Comparison of ENCODE assay signal across 8 mouse cellular contexts in genomic region chr16:5233418-5234313, GRCm38 (mm10). TPM values are rescaled to one million over a fixed set of nuclear protein-coding genes. Genes with fewer than 3 reads are reported as not detected.
A peak's percentile ranks its signal among the peaks of the same experiment; 100 is the strongest.
DNase-seq lines count a peak whose midpoint lies in the region; ATAC-seq and TF ChIP-seq lines count a peak whose summit lies in the region.

Gene Alg1 (plus strand): TSS chr16:5233621.

- peak; percentile 96 for DNase-seq in ES-E14 (ENCODE audit: low read depth, low spot score)
- peak; percentile 94 for DNase-seq in cerebellum, adult 11-12 months
- peak; percentile 91 for DNase-seq in heart, postnatal 25 days (ENCODE audit: low spot score)
- peak; percentile 91 to 95 for DNase-seq in layer of hippocampus, adult 18-20 months (ENCODE audit: low spot score in 2 of 2)
- peak; percentile 94 for DNase-seq in lung, adult 2 months
- DNase-seq in thymus, adult 18-20 months = peak; percentile 81 to 87

- in situ Hi-C loops in ES-E14 (cut with MboI; ENCODE audit: low sequenced_read_pairs in 2 of 2, unreplicated experiment in 2 of 2) = no loop called here

- peaks cover 6% of the 10 kb centered on the region; the same call in 1 of the 2 replicates for H3K36me3 ChIP-seq in ES-E14 (ENCODE audit: control insufficient read depth, insufficient read depth, low read length, poor library complexity, severe bottlenecking)
- H3K36me3 ChIP-seq in forebrain, embryonic 15.5 days = no peaks in the 10 kb centered on the region

- H3K4me3 ChIP-seq in ES-E14 (ENCODE audit: insufficient read depth in 1 of 2, low read depth in 1 of 2, low read length in 2 of 2, poor library complexity in 1 of 2, severe bottlenecking in 1 of 2) = peak within 1 kb of the TSS; percentile 90 to 98
- peak within 1 kb of the TSS; percentile 77 for H3K4me3 ChIP-seq in forebrain, embryonic 15.5 days
- peak within 1 kb of the TSS; percentile 89 for H3K4me3 ChIP-seq in lung, adult 2 months (replicated peaks; ENCODE audit: extremely low read depth, low read depth, low read length)

- intact Hi-C loops in heart, postnatal 25 days (cut with DNase I) = no loop called here

- peak; percentile 97 for ATAC-seq in forebrain, embryonic 15.5 days (replicated peaks)
- peak; percentile 81 for ATAC-seq in neutrophil, adult 5-6 weeks (ENCODE audit: extremely low read depth, insufficient number of reproducible peaks, low FRiP score, poor library complexity, severe bottlenecking)

- 3% methylated on average over 47 of the region's 47 CpGs for WGBS in forebrain, embryonic 15.5 days
- WGBS in lung, adult 2 months = 2% methylated on average over 47 of the region's 47 CpGs

- H3K27ac ChIP-seq in ES-E14 (ENCODE audit: insufficient read depth, low read depth, low read length, poor library complexity, severe bottlenecking) = peak within 1 kb of the TSS; percentile 28; the same call in 1 of the 2 replicates
- H3K27ac ChIP-seq in forebrain, embryonic 15.5 days (replicated peaks) = peak within 1 kb of the TSS; percentile 61

- TF ChIP-seq CTCF in lung, adult 2 months (IDR thresholded peaks at IDR 0.05; ENCODE audit: insufficient read depth, low read length) = no peak

- H3K27me3 ChIP-seq in forebrain, embryonic 15.5 days = no peaks in the 10 kb centered on the region

- TF ChIP-seq POLR2A in lung, adult 2 months (IDR thresholded peaks at IDR 0.05; ENCODE audit: borderline replicate concordance, extremely low read depth, low read depth, low read length) = peak; percentile 99

- no peaks in the 10 kb centered on the region for H3K9me3 ChIP-seq in ES-E14 (ENCODE audit: control insufficient read depth, insufficient read depth, low read depth, low read length)
- H3K9me3 ChIP-seq in forebrain, embryonic 15.5 days = no peaks in the 10 kb centered on the region

- H3K9ac ChIP-seq in ES-E14 (ENCODE audit: insufficient read depth, low read depth, low read length, poor library complexity, severe bottlenecking) = peak within 1 kb of the TSS; percentile 98
- peak within 1 kb of the TSS; percentile 70 for H3K9ac ChIP-seq in forebrain, embryonic 15.5 days (replicated peaks)

- no peaks in the 10 kb centered on the region for H3K4me1 ChIP-seq in ES-E14 (ENCODE audit: control insufficient read depth in 2 of 2, insufficient read depth in 2 of 2, low read length in 2 of 2, poor library complexity in 1 of 2)
- peaks cover 12% of the 10 kb centered on the region for H3K4me1 ChIP-seq in forebrain, embryonic 15.5 days
- 0 out of 2 replicates have a peak, but pooled peaks cover 3% of the 10 kb centered on the region for H3K4me1 ChIP-seq in lung, adult 2 months (ENCODE audit: control insufficient read depth, insufficient read depth, low read length)

- H3K4me2 ChIP-seq in forebrain, embryonic 15.5 days (replicated peaks) = peak within 1 kb of the TSS; percentile 75

TF ChIP-seq in ES-E14, 5 proteins besides CTCF, POLR2A, EP300 and RAD21:
- TF ChIP-seq ZNF384 (IDR thresholded peaks at IDR 0.05; ENCODE audit: low read depth, low read length) (no peak), MAFK (IDR thresholded peaks at IDR 0.05; ENCODE audit: insufficient read depth, low read depth, low read length) (no peak), ZC3H11A (IDR thresholded peaks at IDR 0.05; ENCODE audit: borderline replicate concordance, low read depth, low read length) (no peak), HCFC1 (IDR thresholded peaks at IDR 0.05; ENCODE audit: borderline replicate concordance, insufficient read depth, low read length) (no peak), CHD2 (IDR thresholded peaks at IDR 0.05; ENCODE audit: low read depth, low read length) (no peak)

RNA-seq across cellular contexts. Expression of gene Alg1, which starts in this region (rescaled TPM):
- total RNA-seq in ES-E14 (2012; rRNA removed) = 62.6 and 95.1 TPM in 2 replicates
- polyA plus RNA-seq in forebrain, embryonic 15.5 days (2015; fragmentation: Nextera tagmentation; extraction: Ambion mirVana) = 34.8 and 37.2 TPM in 2 replicates
- total RNA-seq in heart, postnatal 25 days (2021) = 10 to 100 TPM; 12.1 to 12.3 TPM
- 10 to 100 TPM; 29.0 to 31.6 TPM for total RNA-seq in layer of hippocampus, adult 18-20 months (2021)
- 64.6 and 74.1 TPM in 2 replicates for polyA plus RNA-seq in lung, adult 2 months (2012; rRNA removed)
- total RNA-seq in neutrophil, adult 5-6 weeks (2017) = 26.0 and 26.2 TPM in 2 replicates

Comparison
In these comparisons a context has a peak if more than half of its experiments do, and no peak if none do; other contexts are left out.
1. Peak in every context shown above with its lines: DNase-seq, ATAC-seq, H3K4me3 ChIP-seq and H3K27ac ChIP-seq.